Mouse (Mus musculus) bone marrow macrophage, adult 2 months (primary cell): ENCODE measurements around the gene Itgad.

ENCODE experiments used
- CTCF ChIP-seq: IDR thresholded peaks from 2 replicates; pipeline ENCODE4 v1.5.1; 2012; ENCODE audit warnings: low read depth, mild to moderate bottlenecking, low read length, moderate library complexity
- POLR2A ChIP-seq: IDR thresholded peaks from 2 replicates; pipeline ENCODE4 v1.6.1; 2012; ENCODE audit warnings: mild to moderate bottlenecking, low read depth, low read length, borderline replicate concordance

DNA sequence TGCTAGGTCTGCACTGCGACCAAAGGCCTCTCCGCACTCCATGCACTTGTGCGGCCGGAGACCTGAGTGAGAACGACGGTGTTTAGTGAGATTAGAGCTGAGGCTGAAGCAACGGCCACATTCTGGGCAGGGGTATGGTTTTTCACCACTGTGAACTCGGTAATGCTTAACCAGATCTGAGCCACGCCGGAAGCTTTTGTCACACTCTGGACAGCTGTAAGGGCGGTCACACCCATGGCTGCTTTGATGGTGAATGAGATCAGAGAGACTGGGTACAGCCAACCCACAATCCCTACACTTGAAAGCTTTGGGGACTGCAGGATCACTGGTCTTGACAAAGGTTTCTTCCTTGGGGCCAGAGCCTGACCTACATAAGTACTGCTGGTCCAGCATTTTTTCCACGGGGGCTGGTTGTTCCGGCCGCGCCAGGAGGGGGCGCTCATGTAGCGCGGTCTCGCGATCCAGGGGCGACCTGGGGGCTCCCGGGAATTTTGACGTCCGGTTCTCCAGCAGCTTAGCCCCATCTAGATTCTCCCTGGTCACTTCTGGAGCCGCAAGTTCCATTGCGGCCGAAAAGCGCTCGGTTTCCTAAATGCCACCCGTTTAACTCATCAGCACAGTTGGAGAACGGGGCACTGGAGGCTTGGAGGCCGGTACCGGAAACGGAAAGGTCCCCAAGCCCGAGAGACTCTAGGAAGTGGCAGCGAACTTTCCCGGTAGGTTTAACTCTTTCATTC is 82.8 kb downstream of the Itgad start, which contains the start of gene Armc5:
- TF ChIP-seq CTCF (peak; percentile 95), POLR2A (no peak)
